10 mouse cellular contexts compared by ENCODE assay signal in genomic region chr12:36182570-36182969, GRCm38 (mm10). TPM values are rescaled to one million over a fixed set of nuclear protein-coding genes. Genes with fewer than 3 reads are reported as not detected.
DNase-seq lines count a peak whose midpoint lies in the region; ATAC-seq lines count a peak whose summit lies in the region.
"Had no signal": no experiment of that assay in that cellular context is flagged by ENCODE, and none has a peak within 500 bp of the region (broad histone marks: within the 10 kb centered on the region; RNA-seq: fewer than 3 reads in every experiment).

No protein-coding gene starts in this region.

- H3K27me3 ChIP-seq in liver, embryonic 11.5 days (replicated peaks; ENCODE audit: control insufficient read depth, insufficient read depth, low read length): no peaks in the 10 kb centered on the region
- H3K27me3 ChIP-seq in hindbrain, embryonic 13.5 days: no peaks in the 10 kb centered on the region
- H3K27me3 ChIP-seq: limb, embryonic 15.5 days had no signal

- WGBS in liver, embryonic 11.5 days: 77% methylated on average over 6 of the region's 6 CpGs
- 86% methylated on average over 6 of the region's 6 CpGs for WGBS in hindbrain, embryonic 13.5 days

- H3K9ac ChIP-seq in liver, embryonic 11.5 days (ENCODE audit: low read depth, low read length): no peak overlapping the region
- H3K9ac ChIP-seq in hindbrain, embryonic 13.5 days: no peak overlapping the region
- H3K9ac ChIP-seq: limb, embryonic 15.5 days had no signal

- H3K27ac ChIP-seq in liver, embryonic 11.5 days (ENCODE audit: low read depth, low read length): no peak overlapping the region
- H3K27ac ChIP-seq in hindbrain, embryonic 13.5 days: no peak overlapping the region
- H3K27ac ChIP-seq: limb, embryonic 15.5 days had no signal

- H3K36me3 ChIP-seq in liver, embryonic 11.5 days (ENCODE audit: control insufficient read depth, insufficient read depth, low read length): peaks cover 6% of the 10 kb centered on the region
- peaks cover 64% of the 10 kb centered on the region for H3K36me3 ChIP-seq in hindbrain, embryonic 13.5 days

- ATAC-seq in liver, embryonic 11.5 days (replicated peaks; ENCODE audit: low FRiP score): peak; percentile 62
- ATAC-seq in hindbrain, embryonic 13.5 days (ENCODE audit: low FRiP score): no peak

- no peak overlapping the region for H3K4me3 ChIP-seq in liver, embryonic 11.5 days (ENCODE audit: low read depth, low read length)
- H3K4me3 ChIP-seq in hindbrain, embryonic 13.5 days: no peak overlapping the region
- H3K4me3 ChIP-seq: limb, embryonic 15.5 days had no signal

- H3K4me2 ChIP-seq in liver, embryonic 11.5 days: no peak overlapping the region
- no peak overlapping the region for H3K4me2 ChIP-seq in hindbrain, embryonic 13.5 days
- H3K4me2 ChIP-seq: limb, embryonic 15.5 days had no signal

- H3K9me3 ChIP-seq in liver, embryonic 11.5 days (ENCODE audit: control insufficient read depth, low read length): no peaks in the 10 kb centered on the region
- H3K9me3 ChIP-seq in hindbrain, embryonic 13.5 days: no peaks in the 10 kb centered on the region
- H3K9me3 ChIP-seq: limb, embryonic 15.5 days had no signal

- peak; percentile 17 for DNase-seq in adrenal gland, adult 2 months
- no peak for DNase-seq in adrenal gland, adult 8-10 months
- DNase-seq in liver, embryonic 11.5 days (ENCODE audit: low spot score): no peak
- DNase-seq in liver: no peak
- peak; percentile 24 for DNase-seq in kidney, postnatal 14 days
- peak; percentile 35 for DNase-seq in lung, postnatal 25 days (ENCODE audit: low spot score)
- no peak for DNase-seq in layer of hippocampus, adult 18-20 months (ENCODE audit: low spot score in 2 of 2)
- DNase-seq: right cerebral cortex, adult 18-20 months had no signal

- no peaks in the 10 kb centered on the region for H3K4me1 ChIP-seq in liver, embryonic 11.5 days (replicated peaks; ENCODE audit: control insufficient read depth, insufficient read depth, low read length)
- no peaks in the 10 kb centered on the region for H3K4me1 ChIP-seq in hindbrain, embryonic 13.5 days (replicated peaks)
- H3K4me1 ChIP-seq: limb, embryonic 15.5 days had no signal

RNA-seq across cellular contexts. Expression of gene Bzw2, which starts 24.7 kb away (rescaled TPM):
- total RNA-seq in adrenal gland, adult 2 months (2021): 10 to 100 TPM; 21.8 to 22.4 TPM
- polyA plus RNA-seq in adrenal gland, adult 2 months (2012; rRNA removed): 1.6 and 2.1 TPM in 2 replicates
- 10 to 100 TPM; 16.5 to 19.8 (median 18.2) TPM for total RNA-seq in adrenal gland, adult 8-10 months (2022)
- 181 and 200 TPM in 2 replicates for polyA plus RNA-seq in liver, embryonic 11.5 days (2014; fragmentation: Nextera tagmentation; extraction: Ambion mirVana)
- total RNA-seq in layer of hippocampus, adult 18-20 months (2021): 10 to 100 TPM; 55.1 to 55.8 TPM
- polyA plus RNA-seq in hindbrain, embryonic 13.5 days (2015; fragmentation: Nextera tagmentation; extraction: Ambion mirVana): 425 and 457 TPM in 2 replicates

RNA-seq across cellular contexts. Expression of gene Ankmy2, which starts 25.7 kb away (rescaled TPM):
- 10 to 100 TPM; 29.5 to 31.2 TPM for total RNA-seq in adrenal gland, adult 2 months (2021)
- polyA plus RNA-seq in adrenal gland, adult 2 months (2012; rRNA removed): 3.0 and 4.0 TPM in 2 replicates
- total RNA-seq in adrenal gland, adult 8-10 months (2022): 10 to 100 TPM; 35.8 to 41.7 (median 38.3) TPM
- 24.2 TPM in 2 replicates for polyA plus RNA-seq in liver, embryonic 11.5 days (2014; fragmentation: Nextera tagmentation; extraction: Ambion mirVana)
- total RNA-seq in layer of hippocampus, adult 18-20 months (2021): 10 to 100 TPM; 54.3 to 55.3 TPM
- polyA plus RNA-seq in hindbrain, embryonic 13.5 days (2015; fragmentation: Nextera tagmentation; extraction: Ambion mirVana): 60.3 and 63.8 TPM in 2 replicates

Comparison
In these comparisons a context has a peak if more than half of its experiments do, and no peak if none do; other contexts are left out.
1. DNase-seq: peak in adrenal gland, adult 2 months (single experiment), kidney, postnatal 14 days (single experiment) and lung, postnatal 25 days (single experiment); none in adrenal gland, adult 8-10 months (single experiment), liver, embryonic 11.5 days (single experiment), liver (single experiment) and layer of hippocampus, adult 18-20 months (0 of 2).